In the genomic region with DNA sequence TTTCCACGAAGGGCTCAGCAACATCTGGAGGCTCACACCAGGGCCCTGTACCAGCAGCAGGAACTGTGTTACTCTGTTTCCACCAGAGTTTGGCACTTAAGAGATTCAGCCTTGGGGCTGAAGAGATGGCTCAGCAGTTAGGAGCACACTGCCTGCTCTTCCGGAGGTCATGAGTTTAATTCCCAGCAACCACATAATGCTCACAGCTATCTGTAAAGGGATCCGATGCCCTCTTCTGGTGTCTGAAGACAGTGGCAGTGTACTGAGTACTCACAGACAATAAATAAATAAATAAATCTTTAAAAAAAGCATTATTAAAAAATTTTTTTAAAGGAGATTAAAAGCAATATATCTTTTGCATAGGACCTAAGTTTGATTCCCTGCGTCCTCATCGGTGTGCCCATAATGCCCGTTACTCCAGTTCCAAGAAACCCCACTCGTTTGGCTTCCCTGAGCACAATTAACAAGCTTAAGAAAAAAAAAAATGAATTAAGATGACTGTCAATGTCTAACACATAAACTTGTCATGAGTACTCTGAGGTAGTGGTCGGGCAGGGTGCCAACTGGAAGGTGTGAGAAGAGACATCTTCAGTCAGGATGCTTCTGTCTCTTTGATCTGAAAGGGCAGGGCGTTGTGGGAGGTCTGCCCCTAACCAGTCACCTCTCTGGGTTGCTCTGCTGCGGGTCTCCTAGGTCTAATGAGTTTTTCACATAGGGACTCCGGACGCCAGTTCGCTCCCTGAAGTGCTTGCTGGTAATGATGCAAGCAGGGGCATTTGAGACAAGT, we compare ENCODE assay signal across 8 mouse cellular contexts. TPM values are rescaled to one million over a fixed set of nuclear protein-coding genes. Genes with fewer than 3 reads are reported as not detected.
DNase-seq lines count a peak whose midpoint lies in the region; ATAC-seq and TF ChIP-seq lines count a peak whose summit lies in the region.

No protein-coding gene starts in this region.

- TF ChIP-seq POLR2A in bone marrow, adult 2 months (IDR thresholded peaks at IDR 0.05; ENCODE audit: borderline replicate concordance, control insufficient read depth, low read depth, low read length) = no peak

- peaks cover 27% of the 10 kb centered on the region for H3K4me1 ChIP-seq in heart, embryonic 16.5 days (ENCODE audit: control insufficient read depth, insufficient read depth, low read length)
- peaks cover 1% of the 10 kb centered on the region; the same call in 1 of the 2 replicates for H3K4me1 ChIP-seq in bone marrow, adult 2 months (ENCODE audit: control insufficient read depth, insufficient read depth, low read length)
- peaks cover 55% of the 10 kb centered on the region for H3K4me1 ChIP-seq in hindbrain, embryonic 13.5 days (replicated peaks)

- no peaks in the 10 kb centered on the region for H3K27me3 ChIP-seq in heart, embryonic 16.5 days (ENCODE audit: control insufficient read depth, insufficient read depth, low read length)
- no peaks in the 10 kb centered on the region for H3K27me3 ChIP-seq in hindbrain, embryonic 13.5 days

- peak overlapping the region; percentile 78 for H3K9ac ChIP-seq in heart, embryonic 16.5 days (ENCODE audit: low read length)
- peak overlapping the region; percentile 92 for H3K9ac ChIP-seq in hindbrain, embryonic 13.5 days

- no peaks in the 10 kb centered on the region for H3K9me3 ChIP-seq in heart, embryonic 16.5 days (replicated peaks; ENCODE audit: control insufficient read depth, low read length)
- H3K9me3 ChIP-seq in hindbrain, embryonic 13.5 days = no peaks in the 10 kb centered on the region

- TF ChIP-seq CTCF in bone marrow, adult 2 months (IDR thresholded peaks at IDR 0.05; ENCODE audit: control insufficient read depth, insufficient read depth, low read length) = no peak

- peak overlapping the region; percentile 72 for H3K4me3 ChIP-seq in heart, embryonic 16.5 days (ENCODE audit: low read length)
- peak overlapping the region; percentile 74 for H3K4me3 ChIP-seq in bone marrow, adult 2 months (replicated peaks; ENCODE audit: control insufficient read depth, low read depth, low read length)
- peak overlapping the region; percentile 89 for H3K4me3 ChIP-seq in hindbrain, embryonic 13.5 days

- 13% methylated on average over 13 of the region's 13 CpGs for WGBS in heart, embryonic 16.5 days
- WGBS in bone marrow, adult 2 months = 12% methylated on average over 13 of the region's 13 CpGs
- 10% methylated on average over 13 of the region's 13 CpGs for WGBS in hindbrain, embryonic 13.5 days

- peak overlapping the region; percentile 62 for H3K27ac ChIP-seq in heart, embryonic 16.5 days (ENCODE audit: low read length)
- peak overlapping the region; percentile 57 for H3K27ac ChIP-seq in bone marrow, adult 2 months (ENCODE audit: control insufficient read depth, insufficient read depth, low read depth, low read length, poor library complexity)
- H3K27ac ChIP-seq in hindbrain, embryonic 13.5 days = peak overlapping the region; percentile 90

- DNase-seq in heart, adult 8-10 months (ENCODE audit: low spot score) = no peak
- DNase-seq in CD4-positive, CD25-positive, alpha-beta regulatory T cell, adult 2 months (ENCODE audit: low read depth, low spot score) = peak; percentile 90
- peak; percentile 21 for DNase-seq in lung, postnatal 10 days
- no peak for DNase-seq in urinary bladder, postnatal 25 days (ENCODE audit: low spot score)

- H3K4me2 ChIP-seq in heart, embryonic 16.5 days (ENCODE audit: low read depth, low read length) = peak overlapping the region; percentile 69
- peak overlapping the region; percentile 96 for H3K4me2 ChIP-seq in hindbrain, embryonic 13.5 days

- 0 out of 2 replicates have a peak, but pooled peaks cover 2% of the 10 kb centered on the region for H3K36me3 ChIP-seq in heart, embryonic 16.5 days (ENCODE audit: control insufficient read depth, insufficient read depth)
- H3K36me3 ChIP-seq in hindbrain, embryonic 13.5 days = peaks cover 8% of the 10 kb centered on the region

- ATAC-seq in heart, embryonic 16.5 days (replicated peaks; ENCODE audit: extremely low read depth, insufficient read depth, low FRiP score) = no peak
- no peak for ATAC-seq in hindbrain, embryonic 13.5 days (ENCODE audit: low FRiP score)
- ATAC-seq in monocyte, adult 5-6 weeks (replicated peaks; ENCODE audit: insufficient number of reproducible peaks, low FRiP score, low TSS enrichment, poor library complexity, severe bottlenecking) = no peak

RNA-seq across cellular contexts. Expression of gene Ipmk, which starts 0.6 kb away (rescaled TPM):
- polyA plus RNA-seq in heart, embryonic 16.5 days (2015; fragmentation: Nextera tagmentation; extraction: Ambion mirVana) = 7.1 and 7.6 TPM in 2 replicates
- 10 to 100 TPM; 15.1 to 20.6 (median 17.4) TPM for total RNA-seq in heart, adult 8-10 months (2022)
- 9.3 and 16.2 TPM in 2 replicates for polyA plus RNA-seq in bone marrow, adult 2 months (2011; ENCODE audit: insufficient read depth, insufficient read length, low replicate concordance, missing spikeins)
- polyA plus RNA-seq in hindbrain, embryonic 13.5 days (2015; fragmentation: Nextera tagmentation; extraction: Ambion mirVana) = 16.7 and 16.9 TPM in 2 replicates
- 30.9 to 36.9 TPM (median 31.1 TPM) in 3 replicates for total RNA-seq in monocyte, adult 5-6 weeks (2017)

RNA-seq across cellular contexts. Expression of gene Cisd1, which starts 2.2 kb away (rescaled TPM):
- 219 and 223 TPM in 2 replicates for polyA plus RNA-seq in heart, embryonic 16.5 days (2015; fragmentation: Nextera tagmentation; extraction: Ambion mirVana)
- total RNA-seq in heart, adult 8-10 months (2022) = 100 to 1,000 TPM; 324 to 355 (median 343) TPM
- 16.3 and 24.2 TPM in 2 replicates for polyA plus RNA-seq in bone marrow, adult 2 months (2011; ENCODE audit: insufficient read depth, insufficient read length, low replicate concordance, missing spikeins)
- 253 and 266 TPM in 2 replicates for polyA plus RNA-seq in hindbrain, embryonic 13.5 days (2015; fragmentation: Nextera tagmentation; extraction: Ambion mirVana)
- total RNA-seq in monocyte, adult 5-6 weeks (2017) = 7.3 to 9.7 TPM (median 9.0 TPM) in 3 replicates

Comparison
In these comparisons a context has a peak if more than half of its experiments do, and no peak if none do; other contexts are left out.
1. DNase-seq: peak in CD4-positive, CD25-positive, alpha-beta regulatory T cell, adult 2 months (single experiment) and lung, postnatal 10 days (single experiment); none in heart, adult 8-10 months (single experiment) and urinary bladder, postnatal 25 days (single experiment).
2. Peak in every context shown above with its lines, with median percentiles within 50 percentile points of each other: H3K27ac ChIP-seq and H3K4me3 ChIP-seq.